Mouse (Mus musculus): ENCODE measurements around the gene Hbq1a. TPM values are rescaled to one million over a fixed set of nuclear protein-coding genes. Genes with fewer than 3 reads are reported as not detected.
A peak's percentile ranks its signal among the peaks of the same experiment; 100 is the strongest.
"Not testable (repeated sequence)": the region's sequence is repeated elsewhere in the genome, so short reads cannot be mapped to it uniquely, and the experiment has no call there.

Hbq1a gene
- polyA plus RNA-seq, 1 experiment, result 0.11 TPM

DNA sequence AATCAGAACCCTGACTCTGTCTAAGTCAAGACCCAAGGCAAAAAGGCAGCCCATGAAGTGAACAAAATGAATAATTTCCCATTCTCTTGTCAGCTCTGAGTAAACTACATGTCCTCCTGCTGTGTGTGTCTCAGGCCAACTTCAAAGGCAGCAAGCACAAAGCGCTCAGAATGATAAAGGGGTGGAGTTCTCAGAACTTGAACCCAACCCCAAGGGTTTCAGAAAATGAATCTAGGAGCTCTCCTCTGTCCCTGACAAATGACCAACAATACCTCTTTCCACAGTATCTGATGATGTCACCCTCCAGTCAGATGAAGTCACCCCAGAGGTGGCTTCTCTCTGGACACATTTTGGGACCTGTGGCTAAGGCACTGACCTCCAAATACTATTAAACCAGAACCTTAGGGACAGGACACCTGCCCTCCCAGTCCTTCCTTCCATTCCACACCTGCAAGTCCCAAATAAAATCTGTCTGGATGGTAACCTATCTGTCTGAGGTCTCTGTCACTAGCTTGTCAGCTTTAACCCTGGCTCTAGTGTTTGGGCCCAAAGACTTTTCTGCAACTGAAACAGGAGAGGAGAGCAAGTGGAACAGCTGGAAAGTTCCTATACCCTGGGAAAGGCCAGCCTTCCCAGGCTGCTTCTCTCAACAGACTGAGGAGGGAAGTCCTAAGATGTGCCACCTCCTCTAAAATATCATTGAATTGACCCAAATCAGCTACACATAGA is 18.3 kb upstream of the Hbq1a start:
- H3K79me3 ChIP-seq (ENCODE audit: low read depth), result no peaks in the 10 kb centered on the region
- H3K4me3 ChIP-seq (ENCODE audit: insufficient read depth, poor library complexity, severe bottlenecking), result no peak overlapping the region
- no peaks in the 10 kb centered on the region for H3K79me2 ChIP-seq (ENCODE audit: control insufficient read depth, insufficient read depth)
- H3K36me3 ChIP-seq (ENCODE audit: control insufficient read depth, insufficient read depth), result no peaks in the 10 kb centered on the region
- no peak overlapping the region for H3ac ChIP-seq (ENCODE audit: control insufficient read depth, insufficient read length, low read depth)
- H3K27me3 ChIP-seq (ENCODE audit: control insufficient read depth, insufficient read depth, insufficient read length), result peaks cover 32% of the 10 kb centered on the region
- TF ChIP-seq MYOD1 (IDR thresholded peaks at IDR 0.05; ENCODE audit: control insufficient read depth, insufficient read length, low read depth) (no peak), FOSL1 (IDR thresholded peaks at IDR 0.05; ENCODE audit: insufficient read depth, low read length, poor library complexity, severe bottlenecking) (no peak), CEBPB (IDR thresholded peaks at IDR 0.05; ENCODE audit: low read depth) (no peak), CTCF (IDR thresholded peaks at IDR 0.05; ENCODE audit: control insufficient read depth, insufficient read depth, insufficient read length) (no peak), MAX (IDR thresholded peaks at IDR 0.05) (no peak), USF1 (IDR thresholded peaks at IDR 0.05; ENCODE audit: low read depth) (no peak), MYOG (IDR thresholded peaks at IDR 0.05; ENCODE audit: control insufficient read depth, extremely low read depth, insufficient read length) (no peak)

DNA sequence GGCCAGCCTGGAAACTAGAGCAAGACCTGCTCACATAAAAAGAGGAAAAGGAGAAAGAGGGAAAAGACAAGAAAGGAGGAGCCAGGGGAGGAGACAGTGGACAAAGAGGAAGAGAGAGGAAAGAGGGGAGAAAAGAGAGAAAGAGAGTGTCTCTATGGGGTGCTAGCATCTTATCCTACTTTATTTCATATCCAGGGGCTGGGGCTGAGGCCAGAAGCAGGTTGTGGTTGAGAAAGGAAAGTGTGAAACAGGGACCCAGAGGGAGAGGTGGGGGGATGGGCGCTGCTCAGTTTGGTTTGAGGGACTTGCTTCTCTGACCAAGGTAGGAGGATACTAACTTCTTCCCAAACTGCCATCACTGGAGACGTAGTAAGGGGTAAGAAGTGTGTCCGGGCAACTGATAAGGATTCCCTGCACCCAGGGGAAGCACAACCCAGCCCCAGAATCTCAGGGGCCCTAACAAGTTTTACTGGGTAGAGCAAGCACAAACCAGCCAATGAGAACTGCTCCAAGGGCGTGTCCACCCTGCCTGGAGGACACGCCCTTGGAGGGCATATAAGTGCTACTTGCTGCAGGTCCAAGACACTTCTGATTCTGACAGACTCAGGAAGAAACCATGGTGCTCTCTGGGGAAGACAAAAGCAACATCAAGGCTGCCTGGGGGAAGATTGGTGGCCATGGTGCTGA is 16.6 kb upstream of the Hbq1a start, which contains the start of gene Hba-a1:
Gene Hba-a1, plus strand, starts transcription at position 421 of the 687 bp plus-strand sequence.
- H3K4me3 ChIP-seq (ENCODE audit: insufficient read depth, poor library complexity, severe bottlenecking); H3ac ChIP-seq (ENCODE audit: control insufficient read depth, insufficient read length, low read depth); H3K79me2 ChIP-seq (ENCODE audit: control insufficient read depth, insufficient read depth); H3K36me3 ChIP-seq (ENCODE audit: control insufficient read depth, insufficient read depth); H3K79me3 ChIP-seq (ENCODE audit: low read depth): not testable (repeated sequence)
- peaks cover 21% of the 10 kb centered on the region for H3K27me3 ChIP-seq (ENCODE audit: control insufficient read depth, insufficient read depth, insufficient read length)

DNA sequence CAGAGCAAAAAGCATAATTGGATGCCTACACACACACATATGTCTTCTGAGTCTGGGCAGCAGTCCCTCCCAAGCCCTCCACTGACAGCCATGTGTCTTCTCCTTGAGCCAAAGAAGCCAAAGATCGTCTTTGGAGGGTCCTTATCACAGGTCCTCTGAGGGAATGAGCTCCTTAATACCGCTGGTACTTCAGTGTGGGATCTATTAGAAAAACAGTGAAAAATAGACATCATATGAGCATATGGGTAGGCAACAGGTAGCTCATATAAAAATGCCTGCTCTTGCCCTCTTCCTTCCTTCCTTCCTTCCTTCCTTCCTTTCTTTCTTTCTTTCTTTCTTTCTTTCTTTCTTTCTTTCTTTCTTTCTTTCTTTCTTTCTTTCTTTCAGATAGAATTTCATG is 15.3 kb upstream of the Hbq1a start:
- not testable (repeated sequence) for H3K79me3 ChIP-seq (ENCODE audit: low read depth); H3K79me2 ChIP-seq (ENCODE audit: control insufficient read depth, insufficient read depth); H3ac ChIP-seq (ENCODE audit: control insufficient read depth, insufficient read length, low read depth); H3K4me3 ChIP-seq (ENCODE audit: insufficient read depth, poor library complexity, severe bottlenecking); H3K36me3 ChIP-seq (ENCODE audit: control insufficient read depth, insufficient read depth)
- H3K27me3 ChIP-seq (ENCODE audit: control insufficient read depth, insufficient read depth, insufficient read length), result peaks cover 12% of the 10 kb centered on the region

- Histone ChIP-seq H3K27me3 (ENCODE audit: control insufficient read depth, insufficient read depth, insufficient read length) (peaks cover 9% of the 10 kb centered on the region), H3K4me3 (ENCODE audit: insufficient read depth, poor library complexity, severe bottlenecking) (no peak overlapping the region)
Measured at GRCm38 (mm10) chr11:32285031-32285775, 14.7 kb upstream of the Hbq1a start.

GRCm38 (mm10) chr11:32285887-32286286 is 14.0 kb upstream of the Hbq1a start:
- not testable (repeated sequence) for H3K4me3 ChIP-seq (ENCODE audit: insufficient read depth, poor library complexity, severe bottlenecking); H3ac ChIP-seq (ENCODE audit: control insufficient read depth, insufficient read length, low read depth); H3K79me2 ChIP-seq (ENCODE audit: control insufficient read depth, insufficient read depth); H3K79me3 ChIP-seq (ENCODE audit: low read depth); H3K36me3 ChIP-seq (ENCODE audit: control insufficient read depth, insufficient read depth); H3K27me3 ChIP-seq (ENCODE audit: control insufficient read depth, insufficient read depth, insufficient read length)

More at GRCm38 (mm10) chr11:32285031-32285775, 14.7 kb upstream of the Hbq1a start:
- TF ChIP-seq FOSL1 (IDR thresholded peaks at IDR 0.05; ENCODE audit: insufficient read depth, low read length, poor library complexity, severe bottlenecking) (no peak), MYOG (IDR thresholded peaks at IDR 0.05; ENCODE audit: control insufficient read depth, extremely low read depth, insufficient read length) (no peak)
- H3K79me2 ChIP-seq (ENCODE audit: control insufficient read depth, insufficient read depth), result no peaks in the 10 kb centered on the region
- H3K36me3 ChIP-seq (ENCODE audit: control insufficient read depth, insufficient read depth), result no peaks in the 10 kb centered on the region
- H3K79me3 ChIP-seq (ENCODE audit: low read depth), result no peaks in the 10 kb centered on the region
- H3ac ChIP-seq (ENCODE audit: control insufficient read depth, insufficient read length, low read depth), result no peak overlapping the region

DNA sequence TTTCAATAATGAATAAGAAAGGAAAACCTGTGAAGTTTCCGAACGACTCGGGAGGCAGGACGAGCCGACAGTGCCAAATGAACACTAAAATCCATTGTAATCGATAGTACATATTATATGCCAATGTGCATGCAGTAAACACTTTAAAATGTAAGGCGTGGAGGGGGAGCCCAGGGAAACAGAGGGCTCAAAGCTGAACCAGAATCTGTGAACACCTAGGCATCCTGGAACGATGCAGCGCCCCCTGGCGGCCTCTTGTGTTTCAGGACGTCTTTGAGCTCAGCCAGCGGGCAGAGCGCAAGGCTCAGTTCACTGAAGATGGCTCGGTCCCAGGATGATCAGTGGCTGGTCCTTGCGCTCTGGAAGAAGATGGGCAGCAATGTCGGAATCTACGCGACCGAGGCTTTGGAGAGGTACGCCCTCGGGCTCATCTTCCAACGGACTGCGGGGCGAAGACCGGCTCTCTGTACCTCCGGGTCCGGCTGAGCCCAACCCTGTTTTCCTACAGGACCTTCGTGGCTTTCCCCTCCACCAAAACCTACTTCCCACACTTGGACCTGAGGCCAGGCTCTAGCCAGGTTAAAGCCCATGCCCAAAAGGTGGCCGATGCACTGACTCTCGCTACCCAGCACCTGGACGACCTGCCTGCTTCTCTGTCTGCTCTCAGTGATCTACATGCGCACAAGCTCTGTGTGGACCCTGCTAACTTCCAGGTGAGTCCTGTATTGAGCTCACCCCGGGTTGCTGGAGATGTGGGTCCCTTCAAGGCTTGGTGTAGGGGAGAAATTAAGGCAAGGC is 13.0 kb upstream of the Hbq1a start, which contains the start of gene Hbq1b:
Gene Hbq1b, plus strand, starts transcription at position 271 of the 798 bp plus-strand sequence.
- H3K79me2 ChIP-seq (ENCODE audit: control insufficient read depth, insufficient read depth); H3ac ChIP-seq (ENCODE audit: control insufficient read depth, insufficient read length, low read depth); H3K79me3 ChIP-seq (ENCODE audit: low read depth); H3K4me3 ChIP-seq (ENCODE audit: insufficient read depth, poor library complexity, severe bottlenecking); H3K36me3 ChIP-seq (ENCODE audit: control insufficient read depth, insufficient read depth); H3K27me3 ChIP-seq (ENCODE audit: control insufficient read depth, insufficient read depth, insufficient read length): not testable (repeated sequence)
- peak; percentile 10 for TF ChIP-seq CTCF (IDR thresholded peaks at IDR 0.05; ENCODE audit: control insufficient read depth, insufficient read depth, insufficient read length)
